Mouse (Mus musculus): ENCODE data around the gene Kptn. TPM values are rescaled to one million over a fixed set of nuclear protein-coding genes. Genes with fewer than 3 reads are reported as not detected.

Kptn gene
- polyA plus RNA-seq, 1 experiment from 2014 or later = 28.1 TPM

GRCm38 (mm10) chr7:16128899-16129298 is 9.2 kb downstream of the Kptn start:
- Histone ChIP-seq H3K9ac (ENCODE audit: low read length) (no peak overlapping the region), H3K27ac (ENCODE audit: low read depth) (0 out of 2 replicates have a peak overlapping the region, but pooled peaks have one; percentile 77), H3K4me2 (ENCODE audit: low read length) (no peak overlapping the region; the same call in 1 of the 2 replicates), H3K36me3 (ENCODE audit: control insufficient read depth, insufficient read depth, low read length) (peaks cover 20% of the 10 kb centered on the region; the same call in 1 of the 2 replicates), H3K27me3 (replicated peaks; ENCODE audit: control insufficient read depth, insufficient read depth, low read length) (no peaks in the 10 kb centered on the region), H3K4me1 (replicated peaks; ENCODE audit: control insufficient read depth, insufficient read depth, low read length) (peaks cover 28% of the 10 kb centered on the region), H3K4me3 (ENCODE audit: low read depth, low read length) (peak overlapping the region; percentile 52; the same call in 1 of the 2 replicates), H3K9me3 (ENCODE audit: control insufficient read depth, low read length) (no peaks in the 10 kb centered on the region)
- WGBS = 58% methylated on average over 5 of the region's 5 CpGs
- DNase-seq (ENCODE audit: low spot score) (no peak), ATAC-seq (replicated peaks; ENCODE audit: low FRiP score, low TSS enrichment, low read depth) (no peak)

- 1% methylated on average over 12 of the region's 12 CpGs for WGBS
These were observed 9.7 kb downstream of the Kptn start, which contains the start of gene Slc8a2 for GRCm38 (mm10) chr7:16129421-16129845. TSS of gene Slc8a2 (plus strand) at chr7:16129826.

GRCm38 (mm10) chr7:16129846-16130691 is 10.4 kb downstream of the Kptn start:
- peaks cover 28% of the 10 kb centered on the region for H3K4me1 ChIP-seq (replicated peaks; ENCODE audit: control insufficient read depth, insufficient read depth, low read length)
- no peaks in the 10 kb centered on the region for H3K27me3 ChIP-seq (replicated peaks; ENCODE audit: control insufficient read depth, insufficient read depth, low read length)
- H3K36me3 ChIP-seq (ENCODE audit: control insufficient read depth, insufficient read depth, low read length) = peaks cover 21% of the 10 kb centered on the region; the same call in 1 of the 2 replicates
- H3K9me3 ChIP-seq (ENCODE audit: control insufficient read depth, low read length) = no peaks in the 10 kb centered on the region
- H3K4me3 ChIP-seq (ENCODE audit: low read depth, low read length) = peak overlapping the region; percentile 52
- H3K27ac ChIP-seq (ENCODE audit: low read depth) = peak overlapping the region; percentile 77; the same call in 1 of the 2 replicates
- DNase-seq (ENCODE audit: low spot score) (peak; percentile 94), ATAC-seq (replicated peaks; ENCODE audit: low FRiP score, low TSS enrichment, low read depth) (peak; percentile 85)
- peak overlapping the region; percentile 46 for H3K9ac ChIP-seq (ENCODE audit: low read length)
- peak overlapping the region; percentile 65 for H3K4me2 ChIP-seq (ENCODE audit: low read length)
- WGBS = under 1% methylated on average over 37 of the region's 38 CpGs

More at GRCm38 (mm10) chr7:16129421-16129845, 9.7 kb downstream of the Kptn start, which contains the start of gene Slc8a2:
- H3K4me3 ChIP-seq (ENCODE audit: low read depth, low read length) = peak within 1 kb of the TSS; percentile 52
- H3K27ac ChIP-seq (ENCODE audit: low read depth) = peak within 1 kb of the TSS; percentile 77; the same call in 1 of the 2 replicates
- no peaks in the 10 kb centered on the region for H3K9me3 ChIP-seq (ENCODE audit: control insufficient read depth, low read length)
- ATAC-seq (replicated peaks; ENCODE audit: low FRiP score, low TSS enrichment, low read depth) (peak; percentile 82), DNase-seq (ENCODE audit: low spot score) (no peak)
- peak within 1 kb of the TSS; percentile 46 for H3K9ac ChIP-seq (ENCODE audit: low read length)
- H3K36me3 ChIP-seq (ENCODE audit: control insufficient read depth, insufficient read depth, low read length) = peaks cover 21% of the 10 kb centered on the region; the same call in 1 of the 2 replicates
- no peaks in the 10 kb centered on the region for H3K27me3 ChIP-seq (replicated peaks; ENCODE audit: control insufficient read depth, insufficient read depth, low read length)
- peak within 1 kb of the TSS; percentile 65 for H3K4me2 ChIP-seq (ENCODE audit: low read length)
- peaks cover 28% of the 10 kb centered on the region for H3K4me1 ChIP-seq (replicated peaks; ENCODE audit: control insufficient read depth, insufficient read depth, low read length)

- ATAC-seq (replicated peaks; ENCODE audit: low FRiP score, low TSS enrichment, low read depth) (no peak), DNase-seq (ENCODE audit: low spot score) (no peak)
- no peak overlapping the region for H3K27ac ChIP-seq (ENCODE audit: low read depth)
- H3K27me3 ChIP-seq (replicated peaks; ENCODE audit: control insufficient read depth, insufficient read depth, low read length) = no peaks in the 10 kb centered on the region
- whole genome bisulfite sequencing = 21% methylated on average over 13 of the region's 13 CpGs
- H3K36me3 ChIP-seq (ENCODE audit: control insufficient read depth, insufficient read depth, low read length) = peaks cover 15% of the 10 kb centered on the region; the same call in 1 of the 2 replicates
- H3K9ac ChIP-seq (ENCODE audit: low read length) = no peak overlapping the region
- H3K4me3 ChIP-seq (ENCODE audit: low read depth, low read length) = peak overlapping the region; percentile 52
- H3K4me2 ChIP-seq (ENCODE audit: low read length) = peak overlapping the region; percentile 65
- H3K9me3 ChIP-seq (ENCODE audit: control insufficient read depth, low read length) = no peaks in the 10 kb centered on the region
- H3K4me1 ChIP-seq (replicated peaks; ENCODE audit: control insufficient read depth, insufficient read depth, low read length) = peaks cover 28% of the 10 kb centered on the region
These were observed 11.4 kb downstream of the Kptn start for GRCm38 (mm10) chr7:16130956-16131634.

GRCm38 (mm10) chr7:16132161-16132581 is 12.5 kb downstream of the Kptn start:
- no peak overlapping the region for H3K27ac ChIP-seq (ENCODE audit: low read depth)
- H3K4me2 ChIP-seq (ENCODE audit: low read length) = peak overlapping the region; percentile 20; the same call in 1 of the 2 replicates
- peaks cover 8% of the 10 kb centered on the region; the same call in 1 of the 2 replicates for H3K36me3 ChIP-seq (ENCODE audit: control insufficient read depth, insufficient read depth, low read length)
- no peak overlapping the region for H3K9ac ChIP-seq (ENCODE audit: low read length)
- no peak for DNase-seq (ENCODE audit: low spot score)
- ATAC-seq (replicated peaks; ENCODE audit: low FRiP score, low TSS enrichment, low read depth) = no peak
- H3K27me3 ChIP-seq (replicated peaks; ENCODE audit: control insufficient read depth, insufficient read depth, low read length) = no peaks in the 10 kb centered on the region
- no peaks in the 10 kb centered on the region for H3K9me3 ChIP-seq (ENCODE audit: control insufficient read depth, low read length)
- peaks cover 28% of the 10 kb centered on the region for H3K4me1 ChIP-seq (replicated peaks; ENCODE audit: control insufficient read depth, insufficient read depth, low read length)
- WGBS = 9% methylated on average over 7 of the region's 7 CpGs
- no peak overlapping the region for H3K4me3 ChIP-seq (ENCODE audit: low read depth, low read length)

GRCm38 (mm10) chr7:16132926-16133325 is 13.2 kb downstream of the Kptn start:
- Histone ChIP-seq H3K4me2 (ENCODE audit: low read length) (no peak overlapping the region), H3K27ac (ENCODE audit: low read depth) (no peak overlapping the region), H3K36me3 (ENCODE audit: control insufficient read depth, insufficient read depth, low read length) (0 out of 2 replicates have a peak, but pooled peaks cover 4% of the 10 kb centered on the region), H3K4me3 (ENCODE audit: low read depth, low read length) (no peak overlapping the region), H3K27me3 (replicated peaks; ENCODE audit: control insufficient read depth, insufficient read depth, low read length) (no peaks in the 10 kb centered on the region), H3K9me3 (ENCODE audit: control insufficient read depth, low read length) (no peaks in the 10 kb centered on the region), H3K4me1 (replicated peaks; ENCODE audit: control insufficient read depth, insufficient read depth, low read length) (peaks cover 28% of the 10 kb centered on the region), H3K9ac (ENCODE audit: low read length) (no peak overlapping the region)
- 63% methylated on average over 3 of the region's 3 CpGs for WGBS
- DNase-seq (ENCODE audit: low spot score) (no peak), ATAC-seq (replicated peaks; ENCODE audit: low FRiP score, low TSS enrichment, low read depth) (no peak)

GRCm38 (mm10) chr7:16133691-16134090 is 14.0 kb downstream of the Kptn start:
- no peak overlapping the region for H3K9ac ChIP-seq (ENCODE audit: low read length)
- H3K27me3 ChIP-seq (replicated peaks; ENCODE audit: control insufficient read depth, insufficient read depth, low read length) = no peaks in the 10 kb centered on the region
- no peak overlapping the region for H3K27ac ChIP-seq (ENCODE audit: low read depth)
- H3K4me3 ChIP-seq (ENCODE audit: low read depth, low read length) = no peak overlapping the region
- DNase-seq (ENCODE audit: low spot score) (no peak), ATAC-seq (replicated peaks; ENCODE audit: low FRiP score, low TSS enrichment, low read depth) (no peak)
- no peaks in the 10 kb centered on the region for H3K9me3 ChIP-seq (ENCODE audit: control insufficient read depth, low read length)
- peaks cover 27% of the 10 kb centered on the region for H3K4me1 ChIP-seq (replicated peaks; ENCODE audit: control insufficient read depth, insufficient read depth, low read length)
- H3K36me3 ChIP-seq (ENCODE audit: control insufficient read depth, insufficient read depth, low read length) = 0 out of 2 replicates have a peak, but pooled peaks cover 4% of the 10 kb centered on the region
- no peak overlapping the region for H3K4me2 ChIP-seq (ENCODE audit: low read length)
- WGBS = 95% methylated on average over 9 of the region's 9 CpGs

- H3K9me3 ChIP-seq (ENCODE audit: control insufficient read depth, low read length) = no peaks in the 10 kb centered on the region
- no peak overlapping the region for H3K4me2 ChIP-seq (ENCODE audit: low read length)
- ATAC-seq (replicated peaks; ENCODE audit: low FRiP score, low TSS enrichment, low read depth) (no peak), DNase-seq (ENCODE audit: low spot score) (no peak)
- no peak overlapping the region for H3K27ac ChIP-seq (ENCODE audit: low read depth)
- no peak overlapping the region for H3K9ac ChIP-seq (ENCODE audit: low read length)
- H3K4me3 ChIP-seq (ENCODE audit: low read depth, low read length) = no peak overlapping the region
- H3K27me3 ChIP-seq (replicated peaks; ENCODE audit: control insufficient read depth, insufficient read depth, low read length) = no peaks in the 10 kb centered on the region
- H3K36me3 ChIP-seq (ENCODE audit: control insufficient read depth, insufficient read depth, low read length) = 0 out of 2 replicates have a peak, but pooled peaks cover 4% of the 10 kb centered on the region
- H3K4me1 ChIP-seq (replicated peaks; ENCODE audit: control insufficient read depth, insufficient read depth, low read length) = peaks cover 19% of the 10 kb centered on the region
- WGBS = 72% methylated on average over 7 of the region's 7 CpGs
These were observed 15.3 kb downstream of the Kptn start for GRCm38 (mm10) chr7:16134951-16135392.
